Mouse (Mus musculus) liver, adult 2 months (tissue): ENCODE measurements around the gene Dgat2.

Source experiments
- CTCF ChIP-seq: fragments of 200-500 bp; IDR thresholded peaks from 2 replicates; pipeline ENCODE4 v1.5.1; 2011; ENCODE audit warnings: low read depth, low read length, control low read depth
- POLR2A ChIP-seq: fragments of 200-500 bp; IDR thresholded peaks from 2 replicates; pipeline ENCODE4 v1.6.1; 2011; ENCODE audit warnings: low read length, control low read depth; ENCODE audit not compliant: insufficient read depth; ENCODE audit errors: extremely low read depth

GRCm38 (mm10) chr7:99167939-99168338 is 14.6 kb downstream of the Dgat2 start:
- TF ChIP-seq CTCF (no peak), POLR2A (no peak)
